Mouse (Mus musculus) myocyte (in vitro differentiated cells): ENCODE results near the gene Ankk1. TPM values are rescaled to one million over a fixed set of nuclear protein-coding genes. Genes with fewer than 3 reads are reported as not detected.

ENCODE experiments used
- H3K27me3 ChIP-seq: one replicate; pipeline ENCODE4 v1.6.1; 2011; ENCODE audit not compliant: control insufficient read depth, insufficient read depth, insufficient read length
- H3K36me3 ChIP-seq: one replicate; pipeline ENCODE4 v1.6.1; 2011; ENCODE audit not compliant: control insufficient read depth, insufficient read depth
- H3K4me2 ChIP-seq: one replicate; pipeline ENCODE4 v1.6.1; 2011; ENCODE audit warnings: low read depth, control low read depth
- H3K4me3 ChIP-seq: one replicate; pipeline ENCODE4 v1.5.1; 2011; ENCODE audit warnings: mild to moderate bottlenecking, control low read depth, moderate library complexity
- H3K79me2 ChIP-seq: one replicate; pipeline ENCODE4 v1.6.1; 2011; ENCODE audit not compliant: control insufficient read depth, insufficient read depth
- H3ac ChIP-seq: one replicate; pipeline ENCODE4 v1.6.1; 2011; ENCODE audit not compliant: control insufficient read depth, insufficient read length
- CEBPB ChIP-seq: IDR thresholded peaks from 2 replicates; pipeline ENCODE4 v1.6.1; 2011; ENCODE audit warnings: mild to moderate bottlenecking, moderate library complexity; ENCODE audit not compliant: poor library complexity, insufficient read depth, severe bottlenecking
- E2F4 ChIP-seq: IDR thresholded peaks from one replicate; pipeline ENCODE4 v1.6.1; 2011; ENCODE audit warnings: mild to moderate bottlenecking, control low read depth, moderate library complexity; ENCODE audit not compliant: insufficient read depth
- MAX ChIP-seq: IDR thresholded peaks from one replicate; pipeline ENCODE4 v1.6.1; 2011; ENCODE audit warnings: low read depth, mild to moderate bottlenecking, control low read depth
- MYOD1 ChIP-seq, 3 experiments: IDR thresholded peaks; one replicate each; pipeline ENCODE4 v1.6.1; 2011; ENCODE audit warnings: control low read depth in 2 of 3, low read depth in 2 of 3, mild to moderate bottlenecking in 2 of 3, moderate library complexity in 1 of 3; ENCODE audit not compliant: insufficient read length in 2 of 3, control insufficient read depth in 1 of 3
- MYOG ChIP-seq, 3 experiments: IDR thresholded peaks; one replicate each; pipeline ENCODE4 v1.6.1; 2011; ENCODE audit warnings: control low read depth in 2 of 3, low read depth in 2 of 3, mild to moderate bottlenecking in 2 of 3; ENCODE audit not compliant: insufficient read length in 2 of 3, control insufficient read depth in 1 of 3, insufficient read depth in 1 of 3
- POLR2A ChIP-seq: IDR thresholded peaks from one replicate; pipeline ENCODE4 v1.6.1; 2011; ENCODE audit warnings: low read depth, mild to moderate bottlenecking, control low read depth, moderate library complexity; ENCODE audit not compliant: insufficient read length
- POLR2AphosphoS2 ChIP-seq: IDR thresholded peaks from one replicate; pipeline ENCODE4 v1.6.1; 2011; ENCODE audit warnings: low read depth, control low read depth; ENCODE audit not compliant: insufficient read length
- REST ChIP-seq: IDR thresholded peaks from one replicate; pipeline ENCODE4 v1.6.1; 2011; ENCODE audit warnings: mild to moderate bottlenecking, control low read depth, moderate library complexity; ENCODE audit not compliant: insufficient read depth, insufficient read length
- SRF ChIP-seq: IDR thresholded peaks from one replicate; pipeline ENCODE4 v1.6.1; 2011; ENCODE audit warnings: low read depth; ENCODE audit not compliant: control insufficient read depth, insufficient read length
- TCF12 ChIP-seq: IDR thresholded peaks from one replicate; pipeline ENCODE4 v1.6.1; 2011; ENCODE audit warnings: mild to moderate bottlenecking, control low read depth; ENCODE audit not compliant: poor library complexity, insufficient read depth, severe bottlenecking
- TCF3 ChIP-seq: IDR thresholded peaks from one replicate; pipeline ENCODE4 v1.6.1; 2011; ENCODE audit warnings: low read depth, control low read depth; ENCODE audit not compliant: insufficient read length
- USF1 ChIP-seq: IDR thresholded peaks from one replicate; pipeline ENCODE4 v1.6.1; 2011; ENCODE audit warnings: low read depth, mild to moderate bottlenecking, control low read depth, moderate library complexity
- polyA plus RNA-seq: library from polyadenylated mRNA; unstranded; fragments of >200 nt; fragmentation: generic; extraction: Trizol; gene quantifications from one replicate; pipeline ENCODE4 v1.2.1, GENCODE M21; 2012; ENCODE audit warnings: missing spikeins

Gene Ankk1
- polyA plus RNA-seq, 1 experiment = not detected

GRCm38 (mm10) chr9:49423866-49424265 lies 3.0 kb downstream of the Ankk1 start:
- Histone ChIP-seq H3K27me3 (peaks cover 13% of the 10 kb centered on the region), H3K79me2 (no peaks in the 10 kb centered on the region), H3K36me3 (no peaks in the 10 kb centered on the region), H3K4me2 (no peak overlapping the region), H3K4me3 (no peak overlapping the region), H3ac (no peak overlapping the region)
- TF ChIP-seq SRF = no peak
- TF ChIP-seq POLR2A = no peak
- no peak for TF ChIP-seq MAX
- TF ChIP-seq E2F4 = no peak
- TF ChIP-seq CEBPB = no peak
- TF ChIP-seq POLR2AphosphoS2 = no peak
- TF ChIP-seq REST = no peak
- no peak for TF ChIP-seq MYOD1 (IDR thresholded peaks at IDR 0.05; ENCODE audit: control insufficient read depth in 1 of 3, insufficient read length in 2 of 3, low read depth in 2 of 3)
- TF ChIP-seq USF1 = no peak

DNA sequence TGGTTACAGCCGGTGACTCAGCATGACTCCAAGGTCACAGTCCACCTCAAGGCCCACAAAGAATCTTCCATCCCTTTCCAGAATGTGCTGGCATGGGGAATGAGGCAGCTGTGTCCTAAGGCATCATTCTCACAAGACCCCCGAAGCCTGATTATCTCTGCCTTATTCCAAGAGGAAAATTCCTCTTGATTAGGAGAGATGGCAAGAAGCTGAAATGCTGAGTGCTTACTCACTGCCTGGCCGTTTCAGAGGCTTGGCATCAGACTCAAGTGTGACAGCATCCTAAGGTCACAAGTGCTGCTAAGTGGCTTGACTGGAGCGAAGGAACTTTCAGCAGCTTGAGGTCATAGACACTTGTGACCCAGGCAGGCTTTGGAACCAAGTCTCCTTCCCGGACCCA lies 16.2 kb downstream of the Ankk1 start:
- Histone ChIP-seq H3K4me3 (no peak overlapping the region), H3K79me2 (no peaks in the 10 kb centered on the region), H3K27me3 (no peaks in the 10 kb centered on the region), H3K4me2 (no peak overlapping the region), H3K36me3 (no peaks in the 10 kb centered on the region), H3ac (no peak overlapping the region)
- no peak for TF ChIP-seq USF1
- TF ChIP-seq POLR2A = no peak
- no peak for TF ChIP-seq REST

- no peaks in the 10 kb centered on the region for H3K27me3 ChIP-seq
- no peak overlapping the region for H3K4me3 ChIP-seq
- H3K36me3 ChIP-seq = no peaks in the 10 kb centered on the region
- no peak overlapping the region for H3ac ChIP-seq
- TF ChIP-seq POLR2AphosphoS2 (no peak), TCF3 (no peak), SRF (no peak), CEBPB (no peak), REST (no peak), MYOG (IDR thresholded peaks at IDR 0.05; ENCODE audit: control insufficient read depth in 1 of 3, insufficient read depth in 1 of 3, insufficient read length in 2 of 3, low read depth in 2 of 3) (no peak), POLR2A (no peak), MYOD1 (IDR thresholded peaks at IDR 0.05; ENCODE audit: control insufficient read depth in 1 of 3, insufficient read length in 2 of 3, low read depth in 2 of 3) (no peak), TCF12 (no peak), E2F4 (no peak), USF1 (no peak), MAX (no peak)
- H3K4me2 ChIP-seq = no peak overlapping the region
- no peaks in the 10 kb centered on the region for H3K79me2 ChIP-seq
These were observed 19.8 kb downstream of the Ankk1 start for GRCm38 (mm10) chr9:49407028-49407427.

DNA sequence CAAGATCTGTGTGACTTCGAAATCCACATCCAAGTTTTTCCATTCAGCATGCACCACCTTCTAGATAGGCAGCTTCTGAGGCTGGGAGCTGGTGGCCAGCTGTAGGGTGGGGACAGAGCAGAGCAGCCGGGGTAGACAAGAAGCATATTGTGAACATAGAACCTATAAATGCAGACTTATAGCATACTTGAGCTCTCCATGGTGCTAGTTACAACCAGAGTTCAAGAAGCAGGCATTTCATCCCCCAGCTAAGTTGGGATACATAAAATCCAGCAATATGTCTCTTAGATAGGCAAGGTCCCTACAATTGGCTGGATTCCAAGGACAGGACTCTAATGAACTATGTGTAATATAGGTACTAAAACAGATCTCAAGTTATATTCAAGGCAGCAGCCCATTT lies 23.1 kb downstream of the Ankk1 start:
- no peak overlapping the region for H3K4me2 ChIP-seq
- no peaks in the 10 kb centered on the region for H3K36me3 ChIP-seq
- no peak overlapping the region for H3K4me3 ChIP-seq
- no peaks in the 10 kb centered on the region for H3K79me2 ChIP-seq
- no peak overlapping the region for H3ac ChIP-seq
- no peaks in the 10 kb centered on the region for H3K27me3 ChIP-seq
- TF ChIP-seq POLR2A (no peak), MAX (no peak), POLR2AphosphoS2 (no peak), REST (no peak), TCF3 (no peak), USF1 (no peak), SRF (no peak), CEBPB (no peak), TCF12 (no peak), E2F4 (no peak), MYOD1 (IDR thresholded peaks at IDR 0.05; ENCODE audit: control insufficient read depth in 1 of 3, insufficient read length in 2 of 3, low read depth in 2 of 3) (no peak), MYOG (IDR thresholded peaks at IDR 0.05; ENCODE audit: control insufficient read depth in 1 of 3, insufficient read depth in 1 of 3, insufficient read length in 2 of 3, low read depth in 2 of 3) (no peak)

DNA sequence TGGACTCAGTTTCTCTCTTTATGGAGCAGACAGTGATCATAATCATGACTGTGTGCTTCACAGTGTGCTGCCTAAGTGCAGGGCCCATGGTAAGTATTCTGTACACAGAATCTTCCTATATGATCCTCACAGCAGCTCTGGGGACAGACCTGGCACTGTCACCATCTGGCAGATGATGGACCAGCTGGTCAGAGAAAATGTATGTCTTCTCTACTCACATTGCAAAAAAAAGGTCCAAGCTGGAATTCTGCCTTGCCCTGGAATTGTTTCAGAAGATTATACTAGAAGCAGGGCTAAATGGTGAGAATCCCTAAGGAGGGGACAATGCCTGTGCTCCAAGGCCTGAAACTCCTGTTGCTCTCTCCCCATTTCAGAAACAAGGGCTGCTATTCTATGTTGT lies 30.8 kb downstream of the Ankk1 start:
- H3K27me3 ChIP-seq = no peaks in the 10 kb centered on the region
- no peak overlapping the region for H3K4me2 ChIP-seq
- no peak overlapping the region for H3K4me3 ChIP-seq
- no peaks in the 10 kb centered on the region for H3K36me3 ChIP-seq
- H3ac ChIP-seq = no peak overlapping the region
- no peaks in the 10 kb centered on the region for H3K79me2 ChIP-seq
- TF ChIP-seq MYOG (IDR thresholded peaks at IDR 0.05; ENCODE audit: control insufficient read depth in 1 of 3, insufficient read depth in 1 of 3, insufficient read length in 2 of 3, low read depth in 2 of 3) = no peak
- no peak for TF ChIP-seq POLR2A
- TF ChIP-seq USF1 = no peak
- no peak for TF ChIP-seq SRF
- TF ChIP-seq REST = no peak
- no peak for TF ChIP-seq E2F4
